Mouse (Mus musculus) G1E (cell line): Measurements from ENCODE around the gene Gsta1. TPM values are rescaled to one million over a fixed set of nuclear protein-coding genes. Genes with fewer than 3 reads are reported as not detected.
"Not testable (repeated sequence)": the region's sequence is repeated elsewhere in the genome, so short reads cannot be mapped to it uniquely, and the experiment has no call there.

Source experiments
- ATAC-seq: 2 replicates; pipeline ENCODE4 v1.8.0; 2016; ENCODE audit warnings: mild to moderate bottlenecking; ENCODE audit not compliant: insufficient number of reproducible peaks, poor library complexity, low FRiP score, severe bottlenecking; ENCODE audit errors: extremely low read depth
- DNase-seq: peaks from one replicate; pipeline ENCODE4 v3.0.0; 2012; ENCODE audit warnings: low spot score
- H3K27me3 ChIP-seq: 2 replicates; pipeline ENCODE4 v1.6.1; 2012; ENCODE audit warnings: mild to moderate bottlenecking, low read length, inconsistent platforms; ENCODE audit not compliant: insufficient read depth
- H3K36me3 ChIP-seq: replicated peaks from 2 replicates; pipeline ENCODE3; 2012; ENCODE audit warnings: mild to moderate bottlenecking, inconsistent platforms
- H3K4me1 ChIP-seq: 2 replicates; pipeline ENCODE4 v1.6.1; 2012; ENCODE audit warnings: low read depth, low read length, inconsistent platforms, mixed read lengths; ENCODE audit not compliant: insufficient read depth
- H3K4me3 ChIP-seq: 2 replicates; pipeline ENCODE4 v1.5.1; 2012; ENCODE audit warnings: low read depth, mild to moderate bottlenecking, inconsistent platforms, low read length, moderate library complexity, mixed read lengths
- H3K9me3 ChIP-seq: replicated peaks from 2 replicates; pipeline ENCODE4 v1.6.1; 2012; ENCODE audit warnings: inconsistent platforms
- CTCF ChIP-seq: IDR thresholded peaks from 2 replicates; pipeline ENCODE4 v1.5.1; 2012; ENCODE audit warnings: low read depth, low read length, inconsistent platforms, mixed read lengths
- GATA1 ChIP-seq: IDR thresholded peaks from 2 replicates; pipeline ENCODE4 v1.6.1; 2012; ENCODE audit warnings: borderline replicate concordance, low read length, inconsistent platforms, mixed read lengths
- GATA2 ChIP-seq: IDR thresholded peaks from 2 replicates; pipeline ENCODE4 v1.6.1; 2012; ENCODE audit warnings: low read depth, low read length, inconsistent platforms, borderline replicate concordance
- POLR2AphosphoS5 ChIP-seq: IDR thresholded peaks from 2 replicates; pipeline ENCODE4 v1.6.1; 2012; ENCODE audit warnings: low read depth, low read length, inconsistent platforms; ENCODE audit not compliant: insufficient replicate concordance
- TAL1 ChIP-seq: conservative IDR thresholded peaks from 2 replicates; pipeline ENCODE4 v1.6.1; 2012; ENCODE audit warnings: low read depth, low read length, inconsistent platforms, mixed read lengths
- polyA plus RNA-seq: library from polyadenylated mRNA; stranded (reverse); fragments of >175 nt; gene quantifications from 2 replicates; pipeline ENCODE4 v1.2.3, GENCODE M21; 2012
- total RNA-seq, 2 experiments: library from RNA; stranded (forward) in 1 of 2; stranded (reverse) in 1 of 2; fragments of 200-1000 nt in 1 of 2; fragments of >200 nt in 1 of 2; fragmentation: Nextera tagmentation in 1 of 2; gene quantifications; 2 replicates each; pipeline ENCODE4 v1.2.3; 2014 to 2017

Gsta1 gene
- total RNA-seq (2014; fragmentation: Nextera tagmentation), result not detected in 2 replicates
- total RNA-seq (2017), result not detected in 2 replicates
- not detected in 2 replicates for polyA plus RNA-seq

DNA sequence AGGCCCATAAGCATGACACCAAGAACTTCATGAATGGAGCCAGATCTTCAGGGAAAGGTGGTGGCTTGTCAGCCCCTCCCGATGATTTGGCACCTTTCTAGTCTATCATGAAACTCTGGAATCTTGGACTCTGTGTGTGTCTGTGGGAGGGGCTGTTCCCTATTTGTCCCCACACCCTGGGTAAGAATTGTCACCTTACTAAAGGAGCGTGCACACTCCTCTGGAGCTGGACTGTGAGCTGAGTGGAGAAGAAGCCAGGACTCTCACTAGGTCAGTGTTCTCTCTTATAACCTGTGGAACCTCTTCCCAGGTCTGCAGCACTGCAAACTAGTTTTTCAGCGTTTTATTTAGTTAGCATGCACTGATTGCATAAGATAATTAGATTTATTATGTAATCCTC is at the start of gene Gsta1:
Gsta1 (plus strand) TSS at position 196 of the 400 bp plus-strand sequence.
- H3K4me3 ChIP-seq, H3K9me3 ChIP-seq, ATAC-seq, H3K36me3 ChIP-seq, H3K27me3 ChIP-seq, DNase-seq, H3K4me1 ChIP-seq: not testable (repeated sequence)

- H3K9me3 ChIP-seq, H3K36me3 ChIP-seq, H3K4me1 ChIP-seq, H3K27me3 ChIP-seq, ATAC-seq, H3K4me3 ChIP-seq, DNase-seq: not testable (repeated sequence)
Measured at GRCm38 (mm10) chr9:78182474-78182873, 48.0 kb upstream of the Gsta1 start, which contains the start of gene Gsta4. Gene Gsta4 (plus strand): TSS chr9:78182774.

- TF ChIP-seq TAL1 (no peak), POLR2AphosphoS5 (no peak), CTCF (no peak), GATA2 (no peak), GATA1 (no peak)
- Histone ChIP-seq H3K4me1 (peaks cover 14% of the 10 kb centered on the region), H3K4me3 (no peak overlapping the region), H3K9me3 (no peaks in the 10 kb centered on the region), H3K36me3 (no peaks in the 10 kb centered on the region), H3K27me3 (0 out of 2 replicates have a peak, but pooled peaks cover 3% of the 10 kb centered on the region)
- ATAC-seq, result no peak
- no peak for DNase-seq
Measured at GRCm38 (mm10) chr9:78185686-78186085, 44.8 kb upstream of the Gsta1 start.

- Histone ChIP-seq H3K36me3 (no peaks in the 10 kb centered on the region), H3K27me3 (0 out of 2 replicates have a peak, but pooled peaks cover 3% of the 10 kb centered on the region), H3K9me3 (no peaks in the 10 kb centered on the region), H3K4me1 (peaks cover 27% of the 10 kb centered on the region), H3K4me3 (no peak overlapping the region)
- TF ChIP-seq TAL1, result no peak
- TF ChIP-seq POLR2AphosphoS5, result no peak
- TF ChIP-seq GATA1, result no peak
- no peak for TF ChIP-seq CTCF
- TF ChIP-seq GATA2, result no peak
- DNase-seq (no peak), ATAC-seq (peak; percentile 19)
Measured at GRCm38 (mm10) chr9:78188910-78189309, 41.5 kb upstream of the Gsta1 start.

DNA sequence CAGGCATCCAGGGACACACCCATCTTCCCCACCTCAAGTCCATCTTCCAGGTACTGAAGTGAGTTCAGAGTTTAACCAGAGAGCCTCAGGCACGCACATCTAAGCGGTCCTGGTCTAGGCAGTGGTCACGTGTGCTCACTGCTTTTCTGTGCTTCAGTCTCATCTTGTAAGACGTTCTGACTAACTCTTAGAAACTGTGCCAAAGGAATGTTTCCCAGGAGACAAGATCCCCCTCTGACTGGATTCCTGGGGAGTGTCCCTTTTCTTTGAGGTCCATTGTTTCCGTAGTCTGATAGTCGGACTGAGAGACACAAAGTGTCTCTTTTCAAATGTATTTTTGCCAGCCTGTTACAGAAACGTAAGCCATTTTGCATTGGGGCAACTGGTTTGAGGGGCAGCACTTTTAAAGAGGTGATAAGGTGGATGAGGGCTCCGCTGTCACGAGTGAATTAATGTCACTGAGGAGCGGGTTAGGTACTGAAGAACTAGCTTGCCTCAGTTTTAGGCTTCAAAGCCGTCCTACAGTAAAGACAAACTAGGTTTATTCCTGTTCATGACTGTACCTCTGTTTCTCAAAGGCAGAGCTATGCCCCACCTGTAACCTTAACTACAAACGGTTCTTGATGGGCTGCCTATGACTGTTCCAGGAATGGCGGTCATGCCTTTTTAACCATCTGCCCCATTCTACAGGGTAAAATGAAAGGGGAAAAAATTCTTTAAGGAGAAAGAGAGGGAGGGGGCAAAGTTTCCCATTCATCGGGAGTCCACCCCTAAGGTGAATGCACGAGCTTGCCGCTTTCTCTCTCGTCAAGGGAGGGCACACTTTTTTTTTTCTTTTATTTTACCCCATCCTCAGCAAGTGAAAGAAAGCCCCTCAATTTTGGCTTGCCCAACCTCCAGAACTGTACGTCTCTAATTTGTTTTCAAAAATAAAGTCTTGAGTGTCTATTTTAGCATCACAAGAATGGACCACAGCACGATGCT is 39.5 kb upstream of the Gsta1 start:
- DNase-seq (no peak), ATAC-seq (no peak)
- Histone ChIP-seq H3K36me3 (no peaks in the 10 kb centered on the region), H3K4me1 (peaks cover 27% of the 10 kb centered on the region), H3K9me3 (no peaks in the 10 kb centered on the region), H3K27me3 (peaks cover 9% of the 10 kb centered on the region; the same call in 1 of the 2 replicates), H3K4me3 (no peak overlapping the region; the same call in 1 of the 2 replicates)
- TF ChIP-seq GATA2 (no peak), POLR2AphosphoS5 (no peak), CTCF (no peak), GATA1 (no peak), TAL1 (no peak)

DNA sequence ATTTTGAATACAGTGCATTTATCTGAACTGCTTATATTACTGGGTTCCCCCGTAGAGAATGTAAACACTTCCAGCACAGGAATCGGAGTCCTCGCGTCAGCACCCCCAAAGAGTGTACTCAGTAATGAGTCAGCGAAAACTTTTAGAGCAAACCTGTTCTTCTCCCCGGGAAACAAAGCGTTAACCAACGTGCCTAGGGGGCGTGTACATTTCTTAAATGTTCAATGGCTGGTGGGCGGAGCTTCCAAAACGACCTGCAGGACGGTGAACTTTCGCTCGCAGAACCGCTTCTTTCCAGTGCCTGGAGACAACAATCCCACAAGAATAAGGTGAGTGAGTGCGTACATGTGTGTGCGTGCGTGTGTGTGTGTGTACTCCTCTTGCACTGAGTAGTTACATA is 38.7 kb upstream of the Gsta1 start:
- Histone ChIP-seq H3K4me1 (peaks cover 27% of the 10 kb centered on the region), H3K4me3 (peak overlapping the region; percentile 64)
- peak; percentile 29; the same call in 1 of the 2 replicates for ATAC-seq

More for the DNA sequence above, 38.7 kb upstream of the Gsta1 start:
- Histone ChIP-seq H3K36me3 (no peaks in the 10 kb centered on the region), H3K9me3 (no peaks in the 10 kb centered on the region), H3K27me3 (peaks cover 6% of the 10 kb centered on the region; the same call in 1 of the 2 replicates)
- DNase-seq, result peak; percentile 30
- TF ChIP-seq POLR2AphosphoS5 (no peak), CTCF (no peak), GATA2 (no peak), TAL1 (no peak), GATA1 (no peak)
